Mouse (Mus musculus): Measurements from ENCODE around the gene Slc2a8.

Slc2a8 gene

GRCm38 (mm10) chr2:32974216-32974615, 7.7 kb downstream of the Slc2a8 start:
- in situ Hi-C loops (cut with MboI, MseI) = no loop called here

- in situ Hi-C loops (cut with MboI, MseI) = no loop called here
Measured at GRCm38 (mm10) chr2:32971235-32971634, 10.6 kb downstream of the Slc2a8 start.

- in situ Hi-C loops (cut with MboI, MseI) = no loop called here
Measured at GRCm38 (mm10) chr2:32969326-32969725, 12.6 kb downstream of the Slc2a8 start.

- in situ Hi-C loops (cut with MboI, MseI) = no loop called here
Measured at GRCm38 (mm10) chr2:32968024-32968614, 13.8 kb downstream of the Slc2a8 start.

GRCm38 (mm10) chr2:32966689-32967631, 14.9 kb downstream of the Slc2a8 start:
- in situ Hi-C loops (cut with MboI, MseI) = no loop called here

GRCm38 (mm10) chr2:32966184-32966688, 15.6 kb downstream of the Slc2a8 start:
- in situ Hi-C loops (cut with MboI, MseI) = no loop called here

- in situ Hi-C loops (cut with MboI, MseI) = no loop called here
Measured at GRCm38 (mm10) chr2:32965511-32966183, 16.2 kb downstream of the Slc2a8 start.

- in situ Hi-C loops (cut with MboI, MseI) = no loop called here
Measured at GRCm38 (mm10) chr2:32964659-32965457, 17.0 kb downstream of the Slc2a8 start.

GRCm38 (mm10) chr2:32963981-32964380, 17.9 kb downstream of the Slc2a8 start:
- in situ Hi-C loops (cut with MboI, MseI) = no loop called here

- in situ Hi-C loops (cut with MboI, MseI) = no loop called here
Measured at GRCm38 (mm10) chr2:32963544-32963943, 18.3 kb downstream of the Slc2a8 start.

- in situ Hi-C loops (cut with MboI, MseI) = no loop called here
Measured at GRCm38 (mm10) chr2:32962875-32963220, 19.0 kb downstream of the Slc2a8 start.

GRCm38 (mm10) chr2:32962062-32962874, 19.6 kb downstream of the Slc2a8 start:
- in situ Hi-C loops (cut with MboI, MseI) = no loop called here

GRCm38 (mm10) chr2:32961192-32961995, 20.5 kb downstream of the Slc2a8 start, which contains the start of the genes Rpl12 and Lrsam1:
TSS of gene Rpl12 (plus strand) at chr2:32961559.
TSS of gene Lrsam1 (minus strand) at chr2:32961614.
- in situ Hi-C loops (cut with MboI, MseI) = no loop called here

- in situ Hi-C loops (cut with MboI, MseI) = no loop called here
Measured at GRCm38 (mm10) chr2:32960273-32960672, 21.6 kb downstream of the Slc2a8 start.

- in situ Hi-C loops (cut with MboI, MseI) = no loop called here
Measured at GRCm38 (mm10) chr2:32957344-32957743, 24.5 kb downstream of the Slc2a8 start.

GRCm38 (mm10) chr2:32954581-32954980, 27.3 kb downstream of the Slc2a8 start:
- in situ Hi-C loops (cut with MboI, MseI) = no loop called here

GRCm38 (mm10) chr2:32947454-32947853, 34.4 kb downstream of the Slc2a8 start:
- in situ Hi-C loops (cut with MboI, MseI) = no loop called here

- in situ Hi-C loops (cut with MboI, MseI) = no loop called here
Measured at GRCm38 (mm10) chr2:32940483-32940882, 41.4 kb downstream of the Slc2a8 start.

GRCm38 (mm10) chr2:32939418-32939817, 42.5 kb downstream of the Slc2a8 start:
- in situ Hi-C loops (cut with MboI, MseI) = no loop called here

GRCm38 (mm10) chr2:32938741-32939140, 43.1 kb downstream of the Slc2a8 start:
- in situ Hi-C loops (cut with MboI, MseI) = no loop called here
